Mouse (Mus musculus) adrenal gland, adult (tissue): Measurements from ENCODE around the gene Cdk7.
"Not testable (repeated sequence)": the region's sequence is repeated elsewhere in the genome, so short reads cannot be mapped to it uniquely, and the experiment has no call there.

Experiments used
- DNase-seq, 2 experiments: peaks; one replicate each; pipeline ENCODE4 v3.0.0; 2022 to 2023; ENCODE audit warnings: low spot score in 1 of 2; ENCODE audit not compliant: inconsistent age in 2 of 2

The Cdk7 gene

GRCm38 (mm10) chr13:100730861-100731176, at the start of gene Cdk7:
Gene Cdk7, minus strand, starts transcription at chr13:100730939.
- peak; percentile 94 to 97 for DNase-seq

GRCm38 (mm10) chr13:100777491-100777890, 46.8 kb upstream of the Cdk7 start:
- no peak for DNase-seq

- no peak for DNase-seq
Observed at GRCm38 (mm10) chr13:100776710-100777109, 46.0 kb upstream of the Cdk7 start.

- DNase-seq, result no peak
Observed at GRCm38 (mm10) chr13:100776056-100776419, 45.3 kb upstream of the Cdk7 start.

GRCm38 (mm10) chr13:100775252-100776055, 44.7 kb upstream of the Cdk7 start, which contains the start of gene Cenph:
Gene Cenph, minus strand, starts transcription at chr13:100775899.
- DNase-seq, result peak; percentile 85 to 93

GRCm38 (mm10) chr13:100774704-100775103, 44.0 kb upstream of the Cdk7 start:
- DNase-seq, result no peak

GRCm38 (mm10) chr13:100755329-100755728, 24.6 kb upstream of the Cdk7 start:
- no peak for DNase-seq

- DNase-seq, result no peak
Observed at GRCm38 (mm10) chr13:100754186-100754585, 23.4 kb upstream of the Cdk7 start.

GRCm38 (mm10) chr13:100753011-100753410, 22.3 kb upstream of the Cdk7 start:
- no peak for DNase-seq

GRCm38 (mm10) chr13:100752529-100752928, 21.8 kb upstream of the Cdk7 start:
- no peak for DNase-seq

GRCm38 (mm10) chr13:100751402-100751801, 20.7 kb upstream of the Cdk7 start:
- no peak for DNase-seq

- no peak for DNase-seq
Observed at GRCm38 (mm10) chr13:100750799-100751198, 20.1 kb upstream of the Cdk7 start.

GRCm38 (mm10) chr13:100748638-100749037, 17.9 kb upstream of the Cdk7 start:
- no peak for DNase-seq

GRCm38 (mm10) chr13:100746090-100746489, 15.4 kb upstream of the Cdk7 start:
- DNase-seq, result no peak

GRCm38 (mm10) chr13:100744036-100744744, 13.5 kb upstream of the Cdk7 start, which contains the start of gene Mrps36:
Gene Mrps36, minus strand, starts transcription at chr13:100744659.
- peak; percentile 96 to 98 for DNase-seq

GRCm38 (mm10) chr13:100743346-100744035, 12.8 kb upstream of the Cdk7 start:
- DNase-seq, result peak in 1 of 2 experiments; percentile 44

- DNase-seq, result peak; percentile 17 to 38
Observed at GRCm38 (mm10) chr13:100742831-100743230, 12.1 kb upstream of the Cdk7 start.

- no peak for DNase-seq
Observed at GRCm38 (mm10) chr13:100732756-100733155, 2.0 kb upstream of the Cdk7 start.

GRCm38 (mm10) chr13:100731462-100732046, 815 bp upstream of the Cdk7 start:
- DNase-seq, result peak in 1 of 2 experiments; percentile 42

- peak; percentile 19 to 67 for DNase-seq
Observed at GRCm38 (mm10) chr13:100730153-100730860, 432 bp downstream of the Cdk7 start.

GRCm38 (mm10) chr13:100728530-100728929, 2.2 kb downstream of the Cdk7 start:
- DNase-seq, result not testable (repeated sequence)
